Mouse (Mus musculus): ENCODE measurements around the gene Prim1. TPM values are rescaled to one million over a fixed set of nuclear protein-coding genes. Genes with fewer than 3 reads are reported as not detected.

Gene Prim1
- polyA plus RNA-seq, 1 experiment from 2014 or later = 107 TPM

Other genes starting within 250 kb of the Prim1 start
- gene Rdh9, start 238.8 kb upstream of the Prim1 start, polyA plus RNA-seq (2014; fragmentation: Nextera tagmentation; extraction: Ambion mirVana) = 0.10 and 0.15 TPM in 2 replicates
- gene Rdh16, start 214.0 kb upstream of the Prim1 start, polyA plus RNA-seq (2014; fragmentation: Nextera tagmentation; extraction: Ambion mirVana) = not detected in 2 replicates
- not detected in 2 replicates for gene Rdh19, start 165.2 kb upstream of the Prim1 start, polyA plus RNA-seq (2014; fragmentation: Nextera tagmentation; extraction: Ambion mirVana)
- not detected in 2 replicates for gene Rdh16f2, start 148.7 kb upstream of the Prim1 start, polyA plus RNA-seq (2014; fragmentation: Nextera tagmentation; extraction: Ambion mirVana)
- gene Rdh7, start 126.4 kb upstream of the Prim1 start, polyA plus RNA-seq (2014; fragmentation: Nextera tagmentation; extraction: Ambion mirVana) = not detected in 2 replicates
- not detected in 2 replicates for gene Sdr9c7, start 116.7 kb upstream of the Prim1 start, polyA plus RNA-seq (2014; fragmentation: Nextera tagmentation; extraction: Ambion mirVana)
- gene Hsd17b6, start 7.6 kb upstream of the Prim1 start, polyA plus RNA-seq (2014; fragmentation: Nextera tagmentation; extraction: Ambion mirVana) = not detected in 2 replicates
- gene Naca, start 20.4 kb downstream of the Prim1 start, polyA plus RNA-seq (2014; fragmentation: Nextera tagmentation; extraction: Ambion mirVana) = 915 and 936 TPM in 2 replicates
- gene Ptges3, start 43.8 kb downstream of the Prim1 start, polyA plus RNA-seq (2014; fragmentation: Nextera tagmentation; extraction: Ambion mirVana) = 686 and 692 TPM in 2 replicates
- gene Atp5b, start 68.1 kb downstream of the Prim1 start, polyA plus RNA-seq (2014; fragmentation: Nextera tagmentation; extraction: Ambion mirVana) = 2,316 and 2,383 TPM in 2 replicates
- gene Baz2a, start 76.4 kb downstream of the Prim1 start, polyA plus RNA-seq (2014; fragmentation: Nextera tagmentation; extraction: Ambion mirVana) = 20.2 and 21.0 TPM in 2 replicates
- 19.7 TPM in 2 replicates for gene Rbms2, start 165.1 kb downstream of the Prim1 start, polyA plus RNA-seq (2014; fragmentation: Nextera tagmentation; extraction: Ambion mirVana)
- gene Gls2, start 179.3 kb downstream of the Prim1 start, polyA plus RNA-seq (2014; fragmentation: Nextera tagmentation; extraction: Ambion mirVana) = 0.72 and 0.82 TPM in 2 replicates
- 25.7 and 27.5 TPM in 2 replicates for gene Spryd4, start 196.6 kb downstream of the Prim1 start, polyA plus RNA-seq (2014; fragmentation: Nextera tagmentation; extraction: Ambion mirVana)
- gene Mip, start 210.7 kb downstream of the Prim1 start, polyA plus RNA-seq (2014; fragmentation: Nextera tagmentation; extraction: Ambion mirVana) = 0.12 TPM in 1 of 2 replicates, not detected in the other
- 48.1 and 52.5 TPM in 2 replicates for gene Timeless, start 216.9 kb downstream of the Prim1 start, polyA plus RNA-seq (2014; fragmentation: Nextera tagmentation; extraction: Ambion mirVana)
- 0.22 and 0.57 TPM in 2 replicates for gene Apon, start 238.9 kb downstream of the Prim1 start, polyA plus RNA-seq (2014; fragmentation: Nextera tagmentation; extraction: Ambion mirVana)